Mouse (Mus musculus) olfactory bulb, adult 2 months (tissue): ENCODE measurements around the gene Gnai2.

Experiments
- CTCF ChIP-seq: fragments of 200-500 bp; IDR thresholded peaks from 2 replicates; pipeline ENCODE4 v1.5.1; 2012; ENCODE audit warnings: low read depth, mild to moderate bottlenecking, low read length, moderate library complexity; ENCODE audit not compliant: insufficient read depth
- POLR2A ChIP-seq: fragments of 200-500 bp; IDR thresholded peaks from 2 replicates; pipeline ENCODE4 v1.6.1; 2012; ENCODE audit warnings: mild to moderate bottlenecking, low read depth, low read length, moderate library complexity; ENCODE audit not compliant: insufficient read depth

GRCm38 (mm10) chr9:107670259-107670658 lies 35.1 kb upstream of the Gnai2 start:
- no peak for TF ChIP-seq POLR2A
- TF ChIP-seq CTCF = no peak
